Mouse (Mus musculus): ENCODE results near the gene Slc16a8.

DNA sequence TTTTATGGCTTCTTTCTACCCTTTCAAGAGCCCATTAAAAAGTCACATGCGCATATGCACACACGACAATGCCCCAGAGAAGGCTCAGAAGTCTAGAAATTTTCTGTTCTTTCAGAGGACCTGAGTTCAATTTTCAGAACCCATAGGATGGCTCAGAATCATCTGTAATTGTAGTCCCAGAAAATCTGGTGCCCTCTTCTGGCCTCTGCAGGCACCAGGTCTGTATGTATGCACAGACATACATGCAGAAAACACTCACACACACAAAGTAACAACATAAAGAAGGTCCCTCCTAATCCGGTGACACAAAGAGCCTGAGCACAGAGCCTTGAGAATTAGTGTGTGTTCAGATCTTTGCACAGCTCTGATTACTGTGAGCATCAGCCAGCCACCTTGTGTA is 35.8 kb upstream of the Slc16a8 start:
- TF ChIP-seq POLR2A (IDR thresholded peaks at IDR 0.05; ENCODE audit: low read depth, low read length) (no peak), CTCF (IDR thresholded peaks at IDR 0.05; ENCODE audit: extremely low read depth, insufficient read depth, insufficient read length, insufficient replicate concordance) (no peak)
